Mouse (Mus musculus): ENCODE measurements around the gene Dvl1.

- no peak for TF ChIP-seq CTCF (IDR thresholded peaks at IDR 0.05)
- no peak for TF ChIP-seq POLR2A (IDR thresholded peaks at IDR 0.05; ENCODE audit: insufficient read depth, low read depth, low read length)
These were observed 41.0 kb downstream of the Dvl1 start for GRCm38 (mm10) chr4:155888181-155888580.
